Mouse (Mus musculus): ENCODE measurements around the gene Traf3. TPM values are rescaled to one million over a fixed set of nuclear protein-coding genes. Genes with fewer than 3 reads are reported as not detected.

Gene Traf3
- polyA plus RNA-seq, 1 experiment from 2014 or later, result 4.0 TPM

DNA sequence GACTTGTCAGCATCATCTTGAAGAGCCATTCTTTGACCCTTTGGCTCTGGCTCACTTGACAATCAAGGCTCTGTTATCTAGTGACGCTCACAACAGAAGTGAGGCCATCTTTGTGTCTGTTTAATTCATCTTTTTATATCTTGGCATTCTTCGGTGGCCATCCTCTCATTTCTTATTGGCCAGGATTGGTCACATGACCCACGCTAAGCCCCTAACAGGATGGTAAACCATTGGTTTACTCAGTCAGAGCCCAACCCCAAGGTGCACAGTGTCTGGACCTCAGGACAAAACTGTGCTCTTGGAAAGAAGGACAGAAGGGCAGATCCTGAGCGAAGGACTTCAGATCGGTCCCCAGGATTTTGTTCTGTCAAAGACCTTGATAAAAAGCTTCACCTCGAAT lies 13.6 kb upstream of the Traf3 start:
- H3K4me1 ChIP-seq (ENCODE audit: control insufficient read depth, insufficient read depth, low read length), result peaks cover 15% of the 10 kb centered on the region; the same call in 1 of the 2 replicates
- WGBS, result 85% methylated on average over 6 of the region's 6 CpGs
- H3K27ac ChIP-seq (ENCODE audit: low read length), result no peak overlapping the region
- H3K9ac ChIP-seq (ENCODE audit: low read depth, low read length), result no peak overlapping the region
- no peaks in the 10 kb centered on the region for H3K27me3 ChIP-seq (replicated peaks; ENCODE audit: control insufficient read depth, insufficient read depth, low read length)
- H3K36me3 ChIP-seq (ENCODE audit: control insufficient read depth, insufficient read depth, low read length), result no peaks in the 10 kb centered on the region
- H3K9me3 ChIP-seq (ENCODE audit: control insufficient read depth, low read length), result no peaks in the 10 kb centered on the region
- ATAC-seq, result no peak
- no peak overlapping the region for H3K4me2 ChIP-seq (ENCODE audit: low read depth, low read length)
- no peak overlapping the region for H3K4me3 ChIP-seq (ENCODE audit: low read length)

DNA sequence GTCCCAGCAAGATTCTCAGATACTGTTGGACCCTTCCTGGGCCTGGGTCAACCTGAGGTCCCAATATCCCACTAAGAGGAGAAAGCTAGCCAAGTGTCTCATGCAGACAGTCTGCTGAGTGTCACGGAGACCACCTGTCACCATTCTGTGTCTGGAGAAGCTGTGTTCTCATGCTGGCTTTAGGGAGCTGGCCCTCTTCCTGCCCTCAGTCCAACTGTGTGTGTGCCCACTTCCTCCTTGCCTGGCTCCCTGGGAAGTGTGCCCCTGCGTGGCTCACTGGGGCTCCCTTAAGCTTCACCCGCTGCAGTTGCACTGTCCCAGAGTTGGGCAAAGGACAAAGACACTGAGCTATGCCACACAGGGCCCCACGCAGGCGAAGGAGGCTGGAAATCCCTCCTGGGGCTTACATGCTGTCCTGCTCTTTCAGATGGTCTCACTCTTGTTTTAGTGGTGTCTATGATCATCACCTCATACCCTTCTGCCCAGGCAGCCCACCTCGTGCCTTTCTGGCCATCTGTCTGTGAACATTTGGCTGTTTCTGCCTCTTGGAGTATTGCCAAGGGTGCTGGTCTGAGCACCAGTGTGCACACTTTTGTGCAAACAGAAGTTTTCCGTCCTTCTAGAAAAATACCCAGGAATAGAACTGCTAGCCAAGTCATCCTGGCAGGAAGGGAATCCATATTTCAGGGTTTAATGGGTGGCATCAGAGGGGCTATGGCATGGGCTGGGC lies 13.0 kb upstream of the Traf3 start:
- ATAC-seq, result no peak
- no peak overlapping the region for H3K9ac ChIP-seq (ENCODE audit: low read depth, low read length)
- no peaks in the 10 kb centered on the region; the same call in 1 of the 2 replicates for H3K27me3 ChIP-seq (replicated peaks; ENCODE audit: control insufficient read depth, insufficient read depth, low read length)
- H3K36me3 ChIP-seq (ENCODE audit: control insufficient read depth, insufficient read depth, low read length), result no peaks in the 10 kb centered on the region
- 73% methylated on average over 7 of the region's 7 CpGs for WGBS
- no peak overlapping the region for H3K27ac ChIP-seq (ENCODE audit: low read length)
- no peak overlapping the region for H3K4me2 ChIP-seq (ENCODE audit: low read depth, low read length)
- no peaks in the 10 kb centered on the region for H3K9me3 ChIP-seq (ENCODE audit: control insufficient read depth, low read length)
- H3K4me1 ChIP-seq (ENCODE audit: control insufficient read depth, insufficient read depth, low read length), result peaks cover 15% of the 10 kb centered on the region; the same call in 1 of the 2 replicates
- no peak overlapping the region for H3K4me3 ChIP-seq (ENCODE audit: low read length)

DNA sequence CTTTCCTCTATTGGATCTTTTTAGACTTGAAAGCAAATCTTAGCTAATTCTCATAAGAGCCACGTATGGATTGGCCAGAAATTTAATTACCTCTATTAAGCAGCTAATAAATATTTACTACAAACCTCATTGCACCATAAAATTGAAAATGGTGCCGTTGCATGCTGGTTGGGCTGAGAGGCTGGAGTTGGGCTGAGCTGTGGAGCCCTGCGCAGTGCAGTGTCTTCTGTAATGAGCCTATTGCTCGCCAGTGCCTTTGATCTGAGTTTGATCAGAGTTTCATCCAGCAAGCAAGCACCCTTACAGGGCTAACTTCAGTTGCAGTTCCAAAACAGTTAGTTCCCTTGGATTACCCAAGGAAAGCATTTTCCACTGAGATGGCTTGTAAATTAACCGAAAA lies 12.2 kb upstream of the Traf3 start:
- H3K4me3 ChIP-seq (ENCODE audit: low read length), result no peak overlapping the region
- no peaks in the 10 kb centered on the region; the same call in 1 of the 2 replicates for H3K27me3 ChIP-seq (replicated peaks; ENCODE audit: control insufficient read depth, insufficient read depth, low read length)
- no peak overlapping the region for H3K27ac ChIP-seq (ENCODE audit: low read length)
- H3K4me1 ChIP-seq (ENCODE audit: control insufficient read depth, insufficient read depth, low read length), result peaks cover 12% of the 10 kb centered on the region; the same call in 1 of the 2 replicates
- no peaks in the 10 kb centered on the region for H3K36me3 ChIP-seq (ENCODE audit: control insufficient read depth, insufficient read depth, low read length)
- no peak overlapping the region for H3K4me2 ChIP-seq (ENCODE audit: low read depth, low read length)
- 56% methylated on average over 5 of the region's 5 CpGs for WGBS
- H3K9me3 ChIP-seq (ENCODE audit: control insufficient read depth, low read length), result no peaks in the 10 kb centered on the region
- H3K9ac ChIP-seq (ENCODE audit: low read depth, low read length), result no peak overlapping the region
- ATAC-seq, result no peak

DNA sequence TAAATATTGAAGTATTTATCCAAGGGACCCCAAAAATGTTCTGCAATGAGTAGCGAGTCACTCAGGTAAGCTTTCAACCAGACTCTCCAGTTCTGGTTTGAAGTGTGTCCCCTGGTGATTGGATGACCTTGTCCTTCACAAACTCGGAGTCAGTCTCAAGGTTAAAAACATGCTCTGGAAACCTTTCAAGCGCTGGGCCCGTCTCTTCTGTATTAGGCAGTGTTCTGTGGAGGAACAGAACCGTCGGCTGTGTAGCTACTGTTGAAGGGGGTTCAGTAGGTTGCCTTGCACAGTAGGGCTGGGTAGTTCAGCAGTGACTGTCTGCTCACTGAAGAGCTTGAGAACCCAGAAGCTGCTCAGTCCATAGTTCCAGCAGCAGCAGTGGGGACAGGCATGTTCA lies 11.5 kb upstream of the Traf3 start:
- Histone ChIP-seq H3K27ac (ENCODE audit: low read length) (no peak overlapping the region), H3K9ac (ENCODE audit: low read depth, low read length) (no peak overlapping the region), H3K4me1 (ENCODE audit: control insufficient read depth, insufficient read depth, low read length) (peaks cover 9% of the 10 kb centered on the region), H3K36me3 (ENCODE audit: control insufficient read depth, insufficient read depth, low read length) (no peaks in the 10 kb centered on the region), H3K4me2 (ENCODE audit: low read depth, low read length) (no peak overlapping the region), H3K27me3 (replicated peaks; ENCODE audit: control insufficient read depth, insufficient read depth, low read length) (no peaks in the 10 kb centered on the region; the same call in 1 of the 2 replicates), H3K9me3 (ENCODE audit: control insufficient read depth, low read length) (no peaks in the 10 kb centered on the region), H3K4me3 (ENCODE audit: low read length) (no peak overlapping the region)
- no peak for ATAC-seq
- WGBS, result 94% methylated on average over 6 of the region's 6 CpGs

DNA sequence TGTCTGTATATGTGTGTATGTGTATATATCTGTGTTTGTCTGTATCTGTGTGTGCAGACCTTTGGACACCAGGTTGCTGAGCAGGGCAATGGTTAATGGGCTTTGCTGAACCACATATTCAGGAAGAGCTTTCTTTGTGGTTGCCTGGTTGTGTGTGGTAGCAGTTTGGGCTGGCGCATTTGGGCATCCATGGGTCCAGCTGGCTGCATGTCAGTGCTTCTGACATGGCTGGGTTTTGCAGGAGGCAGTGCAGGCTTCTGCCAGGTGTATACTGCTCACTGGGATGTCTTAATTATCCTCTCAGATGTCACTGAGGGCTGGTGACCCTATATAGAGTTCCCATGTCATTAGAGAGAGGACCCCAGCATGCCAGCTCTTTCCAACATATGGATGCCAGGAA lies 10.4 kb upstream of the Traf3 start:
- no peak overlapping the region for H3K9ac ChIP-seq (ENCODE audit: low read depth, low read length)
- H3K36me3 ChIP-seq (ENCODE audit: control insufficient read depth, insufficient read depth, low read length), result no peaks in the 10 kb centered on the region
- peaks cover 14% of the 10 kb centered on the region for H3K4me1 ChIP-seq (ENCODE audit: control insufficient read depth, insufficient read depth, low read length)
- ATAC-seq, result no peak
- 91% methylated on average over 1 of the region's 1 CpGs for WGBS
- H3K4me3 ChIP-seq (ENCODE audit: low read length), result no peak overlapping the region
- no peaks in the 10 kb centered on the region; the same call in 1 of the 2 replicates for H3K27me3 ChIP-seq (replicated peaks; ENCODE audit: control insufficient read depth, insufficient read depth, low read length)
- no peaks in the 10 kb centered on the region for H3K9me3 ChIP-seq (ENCODE audit: control insufficient read depth, low read length)
- H3K4me2 ChIP-seq (ENCODE audit: low read depth, low read length), result no peak overlapping the region
- no peak overlapping the region for H3K27ac ChIP-seq (ENCODE audit: low read length)

DNA sequence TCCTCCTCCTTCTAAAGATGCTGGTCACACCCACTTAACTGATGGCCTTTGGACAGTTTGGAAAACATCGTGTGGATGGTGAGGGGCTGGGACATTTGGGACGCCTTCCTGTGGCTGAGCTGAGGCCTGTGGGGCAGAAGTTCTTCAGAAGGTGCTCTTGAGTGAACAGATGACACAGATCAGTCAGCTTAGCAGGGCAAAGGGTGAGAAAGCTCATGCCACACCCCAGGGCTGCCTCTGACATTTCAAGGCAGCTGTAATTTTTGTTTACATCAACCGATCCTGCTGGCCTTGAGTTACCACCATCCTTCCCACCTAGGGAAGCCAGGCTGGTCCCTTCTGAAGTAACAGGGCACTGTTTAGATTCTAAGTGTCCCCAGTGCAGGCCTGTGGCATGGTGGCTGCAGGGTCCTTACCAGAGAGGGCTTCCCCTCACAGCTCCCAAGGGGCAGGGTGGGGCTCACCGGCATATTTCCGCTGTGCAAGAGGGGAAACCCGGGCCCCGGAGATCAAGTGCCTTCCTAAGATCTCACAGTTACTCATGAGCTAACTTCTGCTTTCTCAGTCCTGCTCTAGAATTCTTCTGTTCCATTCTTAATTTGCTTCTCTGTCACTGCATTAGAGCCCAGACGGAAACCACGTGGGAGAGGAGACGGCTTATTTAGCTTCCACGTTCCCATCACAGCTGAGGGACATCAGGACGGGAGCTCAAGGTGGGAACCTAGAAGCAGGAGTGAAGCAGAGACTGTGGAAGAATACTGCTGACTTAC lies 6.3 kb upstream of the Traf3 start:
- Histone ChIP-seq H3K9ac (ENCODE audit: low read depth, low read length) (no peak overlapping the region), H3K36me3 (ENCODE audit: control insufficient read depth, insufficient read depth, low read length) (no peaks in the 10 kb centered on the region), H3K27ac (ENCODE audit: low read length) (0 out of 2 replicates have a peak overlapping the region, but pooled peaks have one; percentile 8), H3K4me3 (ENCODE audit: low read length) (no peak overlapping the region), H3K4me1 (ENCODE audit: control insufficient read depth, insufficient read depth, low read length) (peaks cover 23% of the 10 kb centered on the region), H3K27me3 (replicated peaks; ENCODE audit: control insufficient read depth, insufficient read depth, low read length) (no peaks in the 10 kb centered on the region; the same call in 1 of the 2 replicates), H3K4me2 (ENCODE audit: low read depth, low read length) (no peak overlapping the region; the same call in 1 of the 2 replicates), H3K9me3 (ENCODE audit: control insufficient read depth, low read length) (no peaks in the 10 kb centered on the region)
- 35% methylated on average over 12 of the region's 12 CpGs for WGBS
- peak; percentile 31; the same call in 1 of the 2 replicates for ATAC-seq

DNA sequence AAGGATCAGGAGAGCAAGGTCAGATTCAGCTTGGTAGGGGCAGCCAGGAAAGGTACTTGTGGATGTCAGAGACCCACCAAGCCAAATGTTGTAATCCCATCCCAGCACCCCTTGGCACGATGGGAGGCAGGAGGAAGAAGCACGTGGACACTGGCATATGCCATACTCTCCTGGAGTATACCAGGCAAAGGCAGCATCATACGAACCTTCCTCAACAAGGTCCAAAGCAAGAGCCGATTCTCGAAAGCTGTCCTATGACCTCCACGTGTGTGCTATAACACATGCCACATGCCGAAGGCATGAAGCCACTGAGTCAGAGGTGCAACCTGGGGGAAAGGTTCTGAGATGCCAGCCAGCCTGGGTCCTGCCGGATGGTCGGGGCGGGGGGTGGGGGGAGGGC lies 5.3 kb upstream of the Traf3 start:
- Histone ChIP-seq H3K27me3 (replicated peaks; ENCODE audit: control insufficient read depth, insufficient read depth, low read length) (no peaks in the 10 kb centered on the region; the same call in 1 of the 2 replicates), H3K4me3 (ENCODE audit: low read length) (no peak overlapping the region), H3K27ac (ENCODE audit: low read length) (no peak overlapping the region), H3K36me3 (ENCODE audit: control insufficient read depth, insufficient read depth, low read length) (no peaks in the 10 kb centered on the region), H3K9me3 (ENCODE audit: control insufficient read depth, low read length) (no peaks in the 10 kb centered on the region), H3K9ac (ENCODE audit: low read depth, low read length) (no peak overlapping the region), H3K4me1 (ENCODE audit: control insufficient read depth, insufficient read depth, low read length) (peaks cover 27% of the 10 kb centered on the region), H3K4me2 (ENCODE audit: low read depth, low read length) (no peak overlapping the region)
- no peak for ATAC-seq
- WGBS, result 89% methylated on average over 10 of the region's 10 CpGs

DNA sequence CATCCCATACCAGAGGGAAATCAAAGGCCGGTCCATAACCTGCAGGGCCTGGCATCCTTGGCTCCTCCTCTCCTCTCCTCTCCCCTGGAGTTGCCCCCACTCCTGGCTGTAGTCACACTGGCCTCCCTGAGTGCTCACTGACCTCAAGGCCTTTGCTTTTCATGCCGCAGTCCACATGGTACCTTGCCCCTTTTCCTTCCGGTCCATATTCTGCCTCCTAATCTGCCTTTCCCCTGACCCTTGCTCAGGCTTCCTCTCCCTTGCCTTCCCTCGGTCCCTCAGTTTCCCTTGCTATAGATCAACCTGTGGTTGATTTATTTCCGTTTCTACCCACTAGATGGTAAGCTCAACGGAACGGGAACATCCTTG lies 4.2 kb upstream of the Traf3 start:
- whole genome bisulfite sequencing, result 33% methylated on average over 7 of the region's 7 CpGs
- 0 out of 2 replicates have a peak overlapping the region, but pooled peaks have one; percentile 55 for H3K9ac ChIP-seq (ENCODE audit: low read depth, low read length)

DNA sequence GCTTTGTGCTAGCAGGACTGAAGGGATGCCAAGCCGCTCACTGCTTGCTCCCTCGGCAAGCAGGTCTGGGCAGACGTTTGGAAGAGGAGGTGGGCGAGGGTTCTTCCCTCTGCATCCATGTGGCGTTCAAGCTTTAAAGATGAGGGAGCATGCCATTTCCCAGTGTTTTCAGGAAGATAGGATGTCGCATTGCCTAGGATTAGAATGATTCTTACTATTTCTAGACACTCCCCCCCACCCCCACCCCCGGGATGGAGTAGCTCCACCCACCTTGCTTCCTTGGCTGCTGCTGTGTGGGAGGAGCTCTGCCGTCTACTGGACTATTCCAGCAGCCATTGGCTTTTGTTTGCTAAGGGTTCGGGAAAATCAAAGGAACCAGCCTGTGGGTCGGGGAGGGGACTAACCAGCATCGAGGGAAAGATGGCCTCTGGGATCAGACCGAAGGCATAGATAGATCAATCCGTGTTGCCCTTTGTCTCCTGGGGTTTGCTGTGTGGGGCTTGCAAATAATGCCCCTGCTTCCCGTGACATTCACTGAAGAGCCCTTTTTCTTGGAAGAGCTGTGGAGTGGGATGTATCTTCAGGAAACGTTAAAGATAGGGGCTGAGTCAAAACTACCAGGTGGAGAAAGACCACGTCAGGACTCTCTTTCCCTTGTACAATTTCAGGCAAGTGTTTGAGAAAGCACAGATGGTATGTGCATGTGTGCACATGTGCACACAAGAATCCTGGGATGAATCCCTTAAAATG lies 3.7 kb upstream of the Traf3 start:
- H3K27ac ChIP-seq (ENCODE audit: low read length), result no peak overlapping the region
- peak overlapping the region; percentile 55 for H3K9ac ChIP-seq (ENCODE audit: low read depth, low read length)
- H3K36me3 ChIP-seq (ENCODE audit: control insufficient read depth, insufficient read depth, low read length), result no peaks in the 10 kb centered on the region
- no peaks in the 10 kb centered on the region for H3K9me3 ChIP-seq (ENCODE audit: control insufficient read depth, low read length)
- no peaks in the 10 kb centered on the region; the same call in 1 of the 2 replicates for H3K27me3 ChIP-seq (replicated peaks; ENCODE audit: control insufficient read depth, insufficient read depth, low read length)
- H3K4me3 ChIP-seq (ENCODE audit: low read length), result peak overlapping the region; percentile 23
- H3K4me2 ChIP-seq (ENCODE audit: low read depth, low read length), result peak overlapping the region; percentile 48
- WGBS, result 10% methylated on average over 16 of the region's 16 CpGs
- peaks cover 31% of the 10 kb centered on the region for H3K4me1 ChIP-seq (ENCODE audit: control insufficient read depth, insufficient read depth, low read length)
- no peak for ATAC-seq

More for the DNA sequence above, 4.2 kb upstream of the Traf3 start:
- H3K36me3 ChIP-seq (ENCODE audit: control insufficient read depth, insufficient read depth, low read length), result no peaks in the 10 kb centered on the region
- H3K4me1 ChIP-seq (ENCODE audit: control insufficient read depth, insufficient read depth, low read length), result peaks cover 28% of the 10 kb centered on the region
- ATAC-seq, result no peak
- H3K27ac ChIP-seq (ENCODE audit: low read length), result no peak overlapping the region
- H3K27me3 ChIP-seq (replicated peaks; ENCODE audit: control insufficient read depth, insufficient read depth, low read length), result no peaks in the 10 kb centered on the region; the same call in 1 of the 2 replicates
- no peaks in the 10 kb centered on the region for H3K9me3 ChIP-seq (ENCODE audit: control insufficient read depth, low read length)
- H3K4me3 ChIP-seq (ENCODE audit: low read length), result 0 out of 2 replicates have a peak overlapping the region, but pooled peaks have one; percentile 23
- H3K4me2 ChIP-seq (ENCODE audit: low read depth, low read length), result peak overlapping the region; percentile 48; the same call in 1 of the 2 replicates
